Mouse (Mus musculus) embryo, embryonic 11 days (tissue): ENCODE results near the gene Pdk2.
A peak's percentile ranks its signal among the peaks of the same experiment; 100 is the strongest.
"Not testable (repeated sequence)": the region's sequence is repeated elsewhere in the genome, so short reads cannot be mapped to it uniquely, and the experiment has no call there.

Experiments
- DNase-seq: peaks from one replicate; pipeline ENCODE4 v3.0.0-alpha.2; 2015

The Pdk2 gene

GRCm38 (mm10) chr11:95026090-95026542 lies 15.0 kb downstream of the Pdk2 start:
- no peak for DNase-seq

- no peak for DNase-seq
Measured at GRCm38 (mm10) chr11:95025227-95026012, 15.7 kb downstream of the Pdk2 start.

- DNase-seq, result no peak
Measured at GRCm38 (mm10) chr11:95024439-95025184, 16.5 kb downstream of the Pdk2 start.

- DNase-seq, result no peak
Measured at GRCm38 (mm10) chr11:95023481-95023880, 17.7 kb downstream of the Pdk2 start.

GRCm38 (mm10) chr11:95022237-95022992 lies 18.7 kb downstream of the Pdk2 start:
- no peak for DNase-seq

GRCm38 (mm10) chr11:95015484-95015883 lies 25.7 kb downstream of the Pdk2 start:
- DNase-seq, result no peak

- no peak for DNase-seq
Measured at GRCm38 (mm10) chr11:95012487-95012886, 28.7 kb downstream of the Pdk2 start.

- no peak for DNase-seq
Measured at GRCm38 (mm10) chr11:95012075-95012474, 29.1 kb downstream of the Pdk2 start.

- no peak for DNase-seq
Measured at GRCm38 (mm10) chr11:95011416-95011815, 29.7 kb downstream of the Pdk2 start.

- not testable (repeated sequence) for DNase-seq
Measured at GRCm38 (mm10) chr11:95010841-95011403, 30.2 kb downstream of the Pdk2 start.

- DNase-seq, result peak; percentile 52
Measured at GRCm38 (mm10) chr11:95010141-95010739, 30.9 kb downstream of the Pdk2 start.

GRCm38 (mm10) chr11:95009629-95010014 lies 31.5 kb downstream of the Pdk2 start, which contains the start of gene Samd14:
Gene Samd14, plus strand, starts transcription at chr11:95009879.
- peak; percentile 89 for DNase-seq

GRCm38 (mm10) chr11:95008661-95009628 lies 32.2 kb downstream of the Pdk2 start:
- no peak for DNase-seq

GRCm38 (mm10) chr11:95007418-95007817 lies 33.7 kb downstream of the Pdk2 start:
- DNase-seq, result no peak

- DNase-seq, result peak; percentile 90
Measured at GRCm38 (mm10) chr11:95006525-95007219, 34.5 kb downstream of the Pdk2 start.

- no peak for DNase-seq
Measured at GRCm38 (mm10) chr11:95006038-95006437, 35.1 kb downstream of the Pdk2 start.

GRCm38 (mm10) chr11:95004937-95005198 lies 36.3 kb downstream of the Pdk2 start:
- DNase-seq, result no peak

- DNase-seq, result no peak
Measured at GRCm38 (mm10) chr11:95004136-95004936, 36.8 kb downstream of the Pdk2 start.

GRCm38 (mm10) chr11:95002705-95003104 lies 38.4 kb downstream of the Pdk2 start:
- no peak for DNase-seq
